Mouse (Mus musculus): ENCODE results near the gene Tnf.

DNA sequence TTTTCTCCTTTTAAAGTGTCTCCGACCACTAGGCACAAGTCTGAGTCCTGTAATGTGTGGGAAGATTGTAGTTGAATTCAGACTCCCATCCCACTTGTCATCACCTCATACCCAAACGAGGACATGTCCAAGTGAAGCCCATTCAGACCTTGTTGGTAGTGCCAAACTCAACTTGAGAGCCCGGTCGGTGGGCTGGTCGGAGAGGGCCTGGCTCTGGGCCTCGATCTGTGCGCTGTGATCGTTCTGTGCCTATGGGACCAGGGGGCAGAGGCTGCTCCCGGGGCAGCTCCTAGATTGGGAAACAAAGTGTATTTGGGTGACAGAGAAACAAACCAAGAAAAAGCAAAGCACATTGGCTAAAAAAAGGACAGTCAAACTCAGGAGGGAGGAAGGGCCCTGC is 48.7 kb downstream of the Tnf start:
- no peak for TF ChIP-seq CTCF (IDR thresholded peaks at IDR 0.05)
- TF ChIP-seq EP300 (IDR thresholded peaks at IDR 0.05): no peak

Data from lung, postnatal 0 days (tissue).